Mouse (Mus musculus) left cerebral cortex, postnatal 4 days (tissue): ENCODE data around the gene Clic3. TPM values are rescaled to one million over a fixed set of nuclear protein-coding genes. Genes with fewer than 3 reads are reported as not detected.
A peak's percentile ranks its signal among the peaks of the same experiment; 100 is the strongest.

Source experiments
- DNase-seq: peaks from one replicate; pipeline ENCODE4 v3.0.0-alpha.2; 2022
- intact Hi-C: fragments of 180-260 bp; cut with DNase I; formaldehyde crosslinking; loops from one replicate; pipeline ENCODE4 v1.15.1; 2025
- microRNA-seq: library from miRNA; unstranded; fragments of <30 nt; microRNA quantifications from one replicate; pipeline ENCODE4 v1.2.0, GENCODE M21; 2022
- total RNA-seq, 2 experiments: library from RNA; stranded (reverse); gene quantifications; 2 replicates each; pipeline ENCODE4 v1.2.3; 2021

The Clic3 gene
- total RNA-seq, 2 experiments from 2014 or later: 0.52 TPM; not detected in 1

DNA sequence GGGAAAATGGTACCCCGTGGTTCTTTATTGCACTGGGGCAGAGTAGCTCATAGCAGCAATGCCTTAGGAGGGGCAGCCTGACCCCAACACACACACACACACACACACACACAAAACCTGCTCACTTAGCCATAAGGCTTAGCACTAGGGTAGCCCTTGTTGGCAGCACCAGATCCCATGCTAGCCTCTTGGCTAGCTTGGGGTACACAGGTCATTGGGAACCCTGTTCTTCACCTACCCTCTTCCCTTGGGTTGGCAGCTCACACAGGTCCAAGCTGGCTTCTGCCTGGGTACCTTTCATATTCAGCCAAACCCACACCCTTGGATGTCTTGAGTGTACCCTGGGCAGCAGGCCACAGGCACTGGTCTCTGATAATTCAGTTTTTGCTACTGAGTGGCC lies 48.4 kb downstream of the Clic3 start:
- no peak for DNase-seq
- intact Hi-C loops: no loop called here

DNA sequence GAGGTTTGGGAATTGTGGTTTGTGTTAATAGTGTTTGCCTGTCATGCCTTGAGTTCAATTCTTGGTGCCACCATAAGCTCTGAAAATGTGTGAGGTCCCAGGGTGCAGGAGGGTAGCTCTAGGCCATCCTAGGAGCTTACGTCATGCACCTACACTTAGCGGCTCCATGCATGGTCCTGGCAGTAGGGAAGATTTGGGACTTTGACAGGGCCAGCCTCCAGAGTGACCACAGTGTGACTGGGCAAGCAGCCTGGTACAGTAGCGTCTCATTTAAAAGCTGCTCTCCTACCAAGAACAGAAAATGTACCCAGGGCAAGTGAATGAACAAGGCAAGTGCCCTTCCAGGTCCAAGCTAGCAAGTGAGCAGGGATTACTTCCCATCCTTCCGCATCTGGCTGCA lies 49.2 kb downstream of the Clic3 start:
- intact Hi-C loops: no loop called here
- DNase-seq: no peak

DNA sequence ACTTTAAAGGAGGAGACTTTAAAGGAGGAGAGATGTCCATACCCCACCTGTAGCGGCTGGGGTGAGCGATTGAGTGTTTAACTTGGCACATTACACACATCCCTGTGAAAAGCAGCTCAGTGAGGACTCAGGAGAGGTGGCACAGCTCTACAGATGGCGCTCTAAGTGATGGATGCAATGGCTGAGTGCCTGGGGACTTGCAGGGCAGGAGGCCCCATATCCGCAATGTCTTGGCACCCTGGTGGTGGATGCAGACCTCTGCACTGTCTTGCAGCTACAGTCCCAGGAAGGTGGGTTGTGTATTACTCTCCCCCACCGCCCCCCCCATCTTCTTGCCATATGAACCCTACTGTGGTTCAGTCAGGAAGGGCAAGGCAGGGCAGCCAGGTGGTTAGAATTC lies 50.3 kb downstream of the Clic3 start:
- intact Hi-C loops: no loop called here
- no peak for DNase-seq

Small RNA genes within 50 kb of the gene (microRNA-seq; reads per million reads assigned to microRNA genes)
- gene Mir3087: 8.4 reads per million, percentile 22 among the genes with 10 or more reads in this experiment

Other genes with a start within 250 kb of the Clic3 start
- 10 to 100 TPM; 62.6 to 65.1 TPM for gene Nelfb, start 245.3 kb upstream of the Clic3 start, total RNA-seq
- not detected for gene Stpg3, start 242.2 kb upstream of the Clic3 start, total RNA-seq
- not detected for gene Fam166a, start 238.1 kb upstream of the Clic3 start, total RNA-seq
- gene Tubb4b, start 232.1 kb upstream of the Clic3 start, total RNA-seq: 100 to 1,000 TPM; 324 to 351 TPM
- gene Slc34a3, start 222.5 kb upstream of the Clic3 start, total RNA-seq: not detected
- gene Rnf224, start 220.1 kb upstream of the Clic3 start, total RNA-seq: not detected
- 100 to 1,000 TPM; 169 to 189 TPM for gene Rnf208, start 214.6 kb upstream of the Clic3 start, total RNA-seq
- gene Cysrt1, start 214.4 kb upstream of the Clic3 start, total RNA-seq: not detected
- gene AL732309.1, start 210.0 kb upstream of the Clic3 start, total RNA-seq: 1 to 10 TPM; 2.4 to 7.7 TPM
- gene Tmem203, start 201.4 kb upstream of the Clic3 start, total RNA-seq: 10 to 100 TPM; 26.4 to 26.8 TPM
- 10 to 100 TPM; 15.4 to 16.2 TPM for gene Tprn, start 194.2 kb upstream of the Clic3 start, total RNA-seq
- 10 to 100 TPM; 72.3 to 75.7 TPM for gene Ssna1, start 184.4 kb upstream of the Clic3 start, total RNA-seq
- gene Anapc2, start 184.4 kb upstream of the Clic3 start, total RNA-seq: 100 to 1,000 TPM; 108 to 121 TPM
- gene Tmem210, start 168.7 kb upstream of the Clic3 start, total RNA-seq: not detected
- not detected for gene Lrrc26, start 166.9 kb upstream of the Clic3 start, total RNA-seq
- 100 to 1,000 TPM; 163 to 186 TPM for gene Grin1, start 137.7 kb upstream of the Clic3 start, total RNA-seq
- 10 to 100 TPM; 51.0 to 61.3 TPM for gene Man1b1, start 124.5 kb upstream of the Clic3 start, total RNA-seq
- gene Dpp7, start 100.5 kb upstream of the Clic3 start, total RNA-seq: 10 to 100 TPM; 23.0 to 27.3 TPM
- 1 to 10 TPM; 6.5 to 7.3 TPM for gene Uap1l1, start 91.2 kb upstream of the Clic3 start, total RNA-seq
- 10 to 100 TPM; 11.7 to 11.8 TPM for gene Sapcd2, start 84.5 kb upstream of the Clic3 start, total RNA-seq
- 1 to 10 TPM; 6.8 to 7.2 TPM for gene Entpd2, start 61.0 kb upstream of the Clic3 start, total RNA-seq
- 100 to 1,000 TPM; 478 to 490 TPM for gene Npdc1, start 57.5 kb upstream of the Clic3 start, total RNA-seq
- under 1 TPM in 1 of 2 experiments, not detected in 1; 0.16 TPM for gene Fut7, start 33.6 kb upstream of the Clic3 start, total RNA-seq
- 10 to 100 TPM; 78.4 to 99.2 TPM for gene Abca2, start 28.1 kb upstream of the Clic3 start, total RNA-seq
- gene Paxx, start 4.3 kb downstream of the Clic3 start, total RNA-seq: 10 to 100 TPM; 83.1 to 92.4 TPM
- 100 to 1,000 TPM; 665 to 881 TPM for gene Ptgds, start 13.2 kb downstream of the Clic3 start, total RNA-seq
- not detected for gene Lcn12, start 37.1 kb downstream of the Clic3 start, total RNA-seq
- 100 to 1,000 TPM; 117 TPM for gene Fbxw5, start 43.9 kb downstream of the Clic3 start, total RNA-seq
- gene C8g, start 44.9 kb downstream of the Clic3 start, total RNA-seq: 1 to 10 TPM in 1 of 2 experiments, under 1 TPM in 1; 0.98 to 1.3 TPM
- 1 to 10 TPM; 7.5 to 8.6 TPM for gene Traf2, start 90.1 kb downstream of the Clic3 start, total RNA-seq
- 100 to 1,000 TPM; 154 to 155 TPM for gene Edf1, start 101.0 kb downstream of the Clic3 start, total RNA-seq
- gene Mamdc4, start 118.0 kb downstream of the Clic3 start, total RNA-seq: 1 to 10 TPM; 1.8 to 2.9 TPM
- gene Phpt1, start 118.4 kb downstream of the Clic3 start, total RNA-seq: 10 to 100 TPM; 77.1 to 79.5 TPM
- 10 to 100 TPM; 49.0 to 59.4 TPM for gene Ajm1, start 124.9 kb downstream of the Clic3 start, total RNA-seq
- gene Rabl6, start 151.7 kb downstream of the Clic3 start, total RNA-seq: 10 to 100 TPM; 85.9 to 87.1 TPM
- gene Ccdc183, start 160.8 kb downstream of the Clic3 start, total RNA-seq: not detected
- 10 to 100 TPM; 21.7 to 27.1 TPM for gene Tmem141, start 165.2 kb downstream of the Clic3 start, total RNA-seq
- gene Fcna, start 171.2 kb downstream of the Clic3 start, total RNA-seq: 1 to 10 TPM; 1.0 to 1.6 TPM
- gene Lcn8, start 196.3 kb downstream of the Clic3 start, total RNA-seq: not detected
- not detected for gene Lcn5, start 201.1 kb downstream of the Clic3 start, total RNA-seq
- gene Lcn6, start 219.9 kb downstream of the Clic3 start, total RNA-seq: not detected
- gene Lcn10, start 225.9 kb downstream of the Clic3 start, total RNA-seq: not detected
- not detected for gene Obp2a, start 243.2 kb downstream of the Clic3 start, total RNA-seq
- 10 to 100 TPM; 75.2 to 76.6 TPM for gene Bmyc, start 249.9 kb downstream of the Clic3 start, total RNA-seq